Mouse (Mus musculus) ES-E14 (cell line): ENCODE data around the gene Chd1l.

Experiments
- CHD2 ChIP-seq: IDR thresholded peaks from 2 replicates; pipeline ENCODE4 v1.6.1; 2014; ENCODE audit warnings: mild to moderate bottlenecking, low read depth, low read length, inconsistent platforms
- HCFC1 ChIP-seq: IDR thresholded peaks from 2 replicates; pipeline ENCODE4 v1.6.1; 2012; ENCODE audit warnings: low read length, inconsistent platforms, borderline replicate concordance; ENCODE audit not compliant: insufficient read depth
- ZNF384 ChIP-seq: IDR thresholded peaks from 2 replicates; pipeline ENCODE4 v1.6.1; 2012; ENCODE audit warnings: low read depth, low read length, inconsistent platforms

GRCm38 (mm10) chr3:97546205-97546604 lies 63.8 kb downstream of the Chd1l start:
- no peak for TF ChIP-seq ZNF384
- no peak for TF ChIP-seq HCFC1
- TF ChIP-seq CHD2, result no peak
